Mouse (Mus musculus) midbrain, embryonic 15.5 days (tissue): Measurements from ENCODE around the gene Ppp1r26. TPM values are rescaled to one million over a fixed set of nuclear protein-coding genes. Genes with fewer than 3 reads are reported as not detected.

Source experiments
- polyA plus RNA-seq: library from polyadenylated mRNA; unstranded; fragments of >200 nt; fragmentation: Nextera tagmentation; extraction: Ambion mirVana; gene quantifications from 2 replicates; pipeline ENCODE4 v1.2.1, GENCODE M21; 2015

Gene Ppp1r26
- polyA plus RNA-seq, 1 experiment from 2014 or later: 20.3 TPM

Other genes starting within 250 kb of the Ppp1r26 start
- 2.4 and 2.9 TPM in 2 replicates for gene 1700007K13Rik, start 19.5 kb downstream of the Ppp1r26 start, polyA plus RNA-seq
- 49.7 and 51.4 TPM in 2 replicates for gene Mrps2, start 21.3 kb downstream of the Ppp1r26 start, polyA plus RNA-seq
- gene Gbgt1, start 50.1 kb downstream of the Ppp1r26 start, polyA plus RNA-seq: 1.1 and 1.4 TPM in 2 replicates
- 1.4 and 2.4 TPM in 2 replicates for gene Gm10134, start 59.3 kb downstream of the Ppp1r26 start, polyA plus RNA-seq
- 92.0 and 94.8 TPM in 2 replicates for gene Ralgds, start 66.3 kb downstream of the Ppp1r26 start, polyA plus RNA-seq
- gene Cel, start 116.6 kb downstream of the Ppp1r26 start, polyA plus RNA-seq: 0.10 and 0.13 TPM in 2 replicates
- 48.2 and 49.2 TPM in 2 replicates for gene Gtf3c5, start 137.0 kb downstream of the Ppp1r26 start, polyA plus RNA-seq
- gene Gfi1b, start 175.2 kb downstream of the Ppp1r26 start, polyA plus RNA-seq: not detected in 2 replicates
- 38.6 and 40.3 TPM in 2 replicates for gene Tsc1, start 194.4 kb downstream of the Ppp1r26 start, polyA plus RNA-seq